Mouse (Mus musculus) erythroid progenitor cell, adult 5-6 weeks (primary cell): Measurements from ENCODE around the gene Tmco4. TPM values are rescaled to one million over a fixed set of nuclear protein-coding genes. Genes with fewer than 3 reads are reported as not detected.

Experiments
- ATAC-seq: replicated peaks from 2 replicates; pipeline ENCODE4 v1.8.0; 2016; ENCODE audit warnings: moderate number of reproducible peaks, mild to moderate bottlenecking, moderate TSS enrichment, inconsistent platforms; ENCODE audit not compliant: poor library complexity, low FRiP score, severe bottlenecking
- total RNA-seq, 2 experiments: library from RNA; stranded (forward) in 1 of 2; stranded (reverse) in 1 of 2; fragments of 150-400 nt in 1 of 2; fragments of 186-747, 209-891 nt in 1 of 2; gene quantifications; 2 replicates each; pipeline versions ENCODE4 v1.2.3 to v1.2.4; 2015 to 2017; ENCODE audit warnings: low replicate concordance in 2 of 2

The Tmco4 gene
- total RNA-seq, 2 experiments from 2014 or later: 0.42 to 1.1 TPM

DNA sequence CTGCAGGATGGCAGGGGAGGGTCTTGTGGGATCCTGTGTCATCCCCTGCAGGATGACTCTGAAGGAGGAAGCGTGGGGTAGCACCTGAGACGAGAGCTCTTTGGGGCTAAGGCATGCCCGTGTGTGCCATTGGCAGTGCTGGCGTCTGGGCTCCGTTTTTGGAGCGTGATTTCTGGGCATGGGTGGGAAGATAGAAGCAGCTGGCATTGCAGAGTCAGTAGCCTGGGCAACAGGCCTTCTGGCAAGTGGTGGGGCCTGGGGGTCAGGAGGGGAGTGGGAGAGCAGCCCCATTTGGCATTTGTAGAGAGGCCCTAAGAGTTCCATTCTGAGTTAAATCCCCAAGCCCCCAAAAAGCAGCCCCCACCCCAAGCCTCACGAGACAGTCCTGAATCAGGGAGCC is 80.1 kb downstream of the Tmco4 start:
- ATAC-seq: no peak

GRCm38 (mm10) chr4:139053391-139053790 is 80.7 kb downstream of the Tmco4 start:
- no peak for ATAC-seq

DNA sequence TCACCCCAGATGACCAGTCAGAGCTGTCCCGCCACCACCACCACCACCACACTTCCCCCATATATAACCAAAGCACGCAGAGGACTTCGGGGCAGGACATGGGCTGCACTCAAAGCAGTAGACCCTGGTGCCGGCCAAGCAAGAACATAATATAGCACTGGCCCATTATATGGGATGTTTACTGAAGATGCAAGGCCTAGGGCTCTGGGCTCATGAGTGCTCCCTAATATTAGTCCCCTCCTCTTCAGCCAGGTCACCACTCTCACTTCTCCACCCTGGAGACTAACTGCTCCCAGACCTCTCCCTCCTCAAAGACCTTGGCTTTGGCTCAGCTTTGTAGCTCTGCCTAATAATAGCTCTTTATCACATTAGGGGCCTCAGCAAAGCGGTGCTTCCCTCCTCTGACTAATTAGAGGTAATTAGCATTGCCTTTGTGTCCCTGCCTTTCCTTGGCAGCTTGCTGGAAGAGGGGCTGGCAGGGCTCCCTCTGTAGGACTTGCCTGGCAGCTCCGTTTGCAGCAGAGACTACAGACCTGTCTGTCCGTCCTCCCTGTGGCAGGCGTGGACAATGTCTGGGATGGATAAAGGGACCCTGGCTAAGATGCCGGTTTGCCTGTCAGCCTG is 81.7 kb downstream of the Tmco4 start:
- ATAC-seq: no peak

- ATAC-seq: no peak
These were observed 82.6 kb downstream of the Tmco4 start for GRCm38 (mm10) chr4:139055336-139055735.

- ATAC-seq: no peak
These were observed 83.1 kb downstream of the Tmco4 start for GRCm38 (mm10) chr4:139055744-139056143.

DNA sequence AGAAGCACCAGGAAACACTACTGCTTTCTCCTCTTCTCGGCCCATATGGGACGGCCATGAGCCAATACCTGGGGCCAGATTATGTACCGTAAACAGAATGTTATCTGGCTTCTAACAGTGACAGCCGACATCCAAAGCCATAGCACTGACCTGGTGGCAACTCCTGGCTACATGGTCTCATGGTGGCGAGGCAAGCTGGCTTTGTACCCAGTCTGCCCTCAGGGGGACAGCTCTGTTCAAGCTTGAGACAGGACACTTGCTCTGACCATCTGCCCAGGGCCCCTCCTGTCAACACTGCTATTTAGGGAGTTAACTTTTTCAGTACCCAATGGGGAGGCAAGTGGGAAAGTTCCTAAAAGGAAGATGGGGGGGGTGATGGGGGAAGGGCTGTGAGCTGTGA is 84.6 kb downstream of the Tmco4 start:
- no peak for ATAC-seq

DNA sequence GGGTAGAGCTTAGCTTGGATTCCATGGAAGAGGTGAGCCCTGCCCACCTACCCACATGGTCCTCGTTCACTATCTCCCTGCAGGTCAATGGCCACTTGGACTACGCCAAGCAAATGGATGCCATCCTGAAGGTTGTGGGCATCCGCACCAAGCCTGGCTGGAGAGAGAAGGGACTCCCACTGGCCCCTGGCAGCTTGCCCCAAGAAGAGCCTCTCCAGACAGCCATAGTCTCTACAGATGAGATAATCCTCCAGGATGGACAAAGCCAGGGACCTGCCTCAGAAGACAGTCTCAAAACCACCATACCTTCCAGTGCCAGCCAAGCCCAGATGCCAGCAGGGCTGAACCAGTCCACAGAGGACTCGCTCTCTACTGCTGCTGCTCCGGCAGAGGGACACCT is 85.3 kb downstream of the Tmco4 start:
- no peak for ATAC-seq

GRCm38 (mm10) chr4:139059569-139059968 is 86.9 kb downstream of the Tmco4 start:
- no peak for ATAC-seq

DNA sequence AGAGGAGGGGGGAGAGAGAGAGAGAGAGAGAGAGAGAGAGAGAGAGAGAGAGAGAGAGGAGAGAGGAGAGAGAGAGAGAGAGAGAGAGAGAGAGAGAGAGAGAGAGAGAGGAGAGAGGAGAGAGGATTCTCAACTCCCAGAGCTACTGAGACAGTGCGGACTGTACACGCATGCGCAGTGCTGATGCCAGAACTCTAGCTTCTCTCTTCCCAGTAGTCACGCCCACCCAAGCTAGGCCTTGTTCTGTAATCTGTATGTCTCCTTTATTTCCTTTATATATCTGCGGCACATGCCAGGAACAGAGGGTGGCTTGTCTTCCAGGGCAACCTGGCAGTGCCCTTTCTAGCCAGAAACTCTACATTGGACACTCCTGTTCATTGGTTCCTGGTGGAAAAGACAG is 92.1 kb downstream of the Tmco4 start:
- ATAC-seq: no peak

GRCm38 (mm10) chr4:139068287-139068686 is 95.6 kb downstream of the Tmco4 start:
- ATAC-seq: no peak

DNA sequence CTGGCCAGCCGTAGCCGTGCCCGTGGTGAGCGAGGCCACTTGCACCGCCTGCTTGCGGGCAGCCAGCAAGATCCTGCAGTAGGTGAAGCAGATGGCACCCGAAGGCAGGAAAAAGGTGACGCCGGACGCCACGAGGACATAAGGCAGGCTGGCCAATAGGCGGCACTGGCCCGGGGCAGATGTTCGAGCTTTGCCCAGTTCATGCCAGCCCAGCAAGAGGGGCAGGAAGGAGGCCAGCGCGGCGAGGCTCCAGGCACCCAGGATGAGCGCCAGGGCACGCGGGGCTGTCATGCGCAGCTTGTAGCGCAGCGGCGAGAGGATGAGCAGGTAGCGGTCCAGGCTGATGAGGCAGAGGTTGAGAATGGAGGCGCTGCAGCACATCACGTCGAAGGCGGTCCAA is 101.4 kb downstream of the Tmco4 start:
- ATAC-seq: no peak

GRCm38 (mm10) chr4:139075041-139075711 is 102.5 kb downstream of the Tmco4 start, which contains the start of gene Htr6:
Gene Htr6, minus strand, starts transcription at chr4:139075570.
- no peak for ATAC-seq

DNA sequence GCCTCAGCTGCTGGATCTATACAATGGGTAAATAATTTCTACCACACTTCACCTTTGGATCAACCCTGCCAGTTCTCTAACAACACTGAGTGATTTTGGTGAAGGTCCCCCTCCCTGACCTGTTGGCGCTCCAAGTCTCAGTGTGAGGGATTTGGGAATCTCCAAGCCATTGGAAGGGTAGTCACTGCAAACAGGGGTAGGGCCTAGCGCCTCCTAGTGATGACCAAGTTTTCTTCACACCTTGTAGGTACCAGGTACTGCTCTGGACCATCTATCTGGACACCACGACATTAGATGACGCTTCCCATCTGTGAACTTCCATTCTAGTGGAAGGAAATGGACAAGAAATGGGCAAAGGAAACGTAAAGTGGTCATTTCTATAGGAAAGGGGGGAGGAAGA is 103.2 kb downstream of the Tmco4 start:
- ATAC-seq: no peak

- no peak for ATAC-seq
These were observed 105.6 kb downstream of the Tmco4 start for GRCm38 (mm10) chr4:139078313-139078712.

- no peak for ATAC-seq
These were observed 106.0 kb downstream of the Tmco4 start for GRCm38 (mm10) chr4:139078726-139079125.

DNA sequence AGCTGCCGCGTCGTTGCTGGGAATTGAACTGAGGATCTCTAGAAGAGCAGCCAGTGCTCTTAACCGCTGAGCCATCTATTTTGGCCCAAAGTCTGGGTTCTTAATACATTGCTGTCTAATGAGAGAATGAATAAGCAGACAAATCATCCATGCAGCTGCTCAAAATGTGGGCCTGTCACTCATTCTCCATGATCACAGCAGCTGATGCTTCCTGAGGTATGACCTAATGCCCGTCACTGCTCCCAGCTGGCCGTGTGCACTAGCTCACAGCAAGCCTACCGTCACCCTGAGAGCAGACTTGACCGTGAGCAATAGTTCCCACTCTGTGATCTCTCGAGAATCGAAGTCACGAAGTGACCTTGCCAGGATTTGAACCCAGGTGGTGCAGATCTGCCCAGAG is 106.8 kb downstream of the Tmco4 start:
- no peak for ATAC-seq

- ATAC-seq: no peak
These were observed 107.6 kb downstream of the Tmco4 start for GRCm38 (mm10) chr4:139080259-139080658.

- ATAC-seq: no peak
These were observed 108.7 kb downstream of the Tmco4 start for GRCm38 (mm10) chr4:139081270-139081931.

- no peak for ATAC-seq
These were observed 110.3 kb downstream of the Tmco4 start for GRCm38 (mm10) chr4:139082790-139083564.

- no peak for ATAC-seq
These were observed 112.6 kb downstream of the Tmco4 start for GRCm38 (mm10) chr4:139085337-139085736.
